Mouse (Mus musculus): ENCODE data around the gene Tmpo. TPM values are rescaled to one million over a fixed set of nuclear protein-coding genes. Genes with fewer than 3 reads are reported as not detected.

The Tmpo gene
- polyA plus RNA-seq, 1 experiment, result 47.5 TPM

DNA sequence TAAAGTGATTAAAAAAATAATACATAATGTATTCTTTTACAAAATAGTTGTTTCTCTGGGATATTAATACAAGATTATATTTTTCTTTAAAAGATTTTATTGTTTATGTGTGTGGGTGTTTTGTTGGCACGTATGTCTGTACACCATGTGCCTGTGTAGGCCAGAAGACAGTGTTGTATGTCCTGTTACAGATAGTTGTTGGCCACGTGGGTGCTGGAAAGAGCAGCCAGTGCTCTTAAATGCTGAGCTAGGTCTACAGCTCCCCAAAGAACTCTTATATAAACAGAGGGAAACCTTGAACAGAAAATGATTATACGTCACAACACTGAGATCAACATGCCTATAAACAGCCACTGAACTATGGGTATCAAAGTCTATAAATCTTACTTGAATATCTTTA is 16.6 kb downstream of the Tmpo start:
- no peak for DNase-seq
- Histone ChIP-seq H3K27me3 (ENCODE audit: control insufficient read depth, insufficient read depth, low read length) (no peaks in the 10 kb centered on the region), H3K4me3 (replicated peaks; ENCODE audit: insufficient read depth, low read depth, low read length) (no peak overlapping the region), H3K4me1 (ENCODE audit: control insufficient read depth, insufficient read depth, low read length) (no peaks in the 10 kb centered on the region; the same call in 1 of the 2 replicates), H3K27ac (ENCODE audit: insufficient read depth, low read length) (no peak overlapping the region)
- WGBS, result 60% methylated on average over 3 of the region's 3 CpGs
- TF ChIP-seq CTCF (IDR thresholded peaks at IDR 0.05; ENCODE audit: borderline replicate concordance, insufficient read depth, low read depth, low read length) (no peak), POLR2A (IDR thresholded peaks at IDR 0.05; ENCODE audit: borderline replicate concordance, insufficient read depth, low read length) (no peak)

DNA sequence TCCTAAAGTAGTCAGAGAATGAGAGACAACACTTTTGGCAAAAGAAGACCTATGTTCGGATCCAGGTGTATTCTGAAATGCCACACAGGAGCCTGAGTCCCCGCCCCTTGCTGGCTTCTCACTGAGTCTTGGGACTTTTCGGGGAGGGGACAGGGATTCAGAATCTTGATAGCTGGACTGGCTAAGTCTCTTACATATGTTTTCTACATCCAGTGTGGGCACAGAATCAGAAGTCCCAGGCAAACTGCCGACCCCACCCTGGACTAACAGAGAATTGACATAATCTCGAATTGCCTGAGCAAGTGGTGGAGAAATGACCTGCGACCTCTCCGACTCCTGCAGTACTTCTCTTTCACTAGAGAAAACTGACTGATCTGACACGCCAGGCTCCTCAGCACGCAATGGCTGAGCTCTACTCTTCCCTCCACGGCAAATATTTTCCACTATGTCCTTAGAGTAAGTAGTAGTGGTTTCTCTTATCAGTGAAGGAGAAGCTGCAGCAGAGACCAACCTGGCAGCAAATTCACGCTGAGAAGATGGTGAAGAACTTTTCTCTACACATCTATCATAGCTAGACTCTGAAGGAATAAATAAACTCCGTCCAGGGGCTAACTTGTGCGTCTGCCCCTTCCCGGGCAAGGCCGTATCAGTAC is 18.5 kb downstream of the Tmpo start:
- H3K4me1 ChIP-seq (ENCODE audit: control insufficient read depth, insufficient read depth, low read length), result no peaks in the 10 kb centered on the region; the same call in 1 of the 2 replicates
- WGBS, result 85% methylated on average over 15 of the region's 15 CpGs
- no peak for DNase-seq
- no peak overlapping the region for H3K27ac ChIP-seq (ENCODE audit: insufficient read depth, low read length)
- H3K4me3 ChIP-seq (replicated peaks; ENCODE audit: insufficient read depth, low read depth, low read length), result no peak overlapping the region
- TF ChIP-seq CTCF (IDR thresholded peaks at IDR 0.05; ENCODE audit: borderline replicate concordance, insufficient read depth, low read depth, low read length) (no peak), POLR2A (IDR thresholded peaks at IDR 0.05; ENCODE audit: borderline replicate concordance, insufficient read depth, low read length) (no peak)
- H3K27me3 ChIP-seq (ENCODE audit: control insufficient read depth, insufficient read depth, low read length), result no peaks in the 10 kb centered on the region

- H3K27me3 ChIP-seq (ENCODE audit: control insufficient read depth, insufficient read depth, low read length), result no peaks in the 10 kb centered on the region
- H3K27ac ChIP-seq (ENCODE audit: insufficient read depth, low read length), result no peak overlapping the region
- no peak overlapping the region for H3K4me3 ChIP-seq (replicated peaks; ENCODE audit: insufficient read depth, low read depth, low read length)
- no peak for DNase-seq
- H3K4me1 ChIP-seq (ENCODE audit: control insufficient read depth, insufficient read depth, low read length), result no peaks in the 10 kb centered on the region
- WGBS, result 90% methylated on average over 11 of the region's 11 CpGs
- TF ChIP-seq POLR2A (IDR thresholded peaks at IDR 0.05; ENCODE audit: borderline replicate concordance, insufficient read depth, low read length) (no peak), CTCF (IDR thresholded peaks at IDR 0.05; ENCODE audit: borderline replicate concordance, insufficient read depth, low read depth, low read length) (no peak)
These were observed 19.0 kb downstream of the Tmpo start for GRCm38 (mm10) chr10:91162077-91162476.

DNA sequence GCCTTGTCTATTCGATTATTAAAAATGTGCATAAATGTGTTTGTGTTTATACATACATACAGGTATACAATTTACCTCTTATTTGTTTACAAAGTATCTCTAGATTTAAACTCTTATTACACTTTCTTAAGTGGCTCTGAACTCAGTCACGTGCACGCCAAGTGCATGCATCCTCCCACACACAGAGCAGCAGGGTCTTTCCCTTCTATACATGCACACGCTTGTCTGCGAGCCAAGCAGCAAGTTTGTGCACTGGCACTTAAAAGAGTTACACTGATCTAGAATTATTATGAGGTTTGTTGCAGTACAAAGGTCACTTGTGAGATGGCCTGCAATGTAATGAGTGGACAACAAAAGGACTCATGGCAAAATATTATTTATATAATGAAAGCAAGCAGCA is 20.1 kb downstream of the Tmpo start:
- DNase-seq, result no peak
- H3K27me3 ChIP-seq (ENCODE audit: control insufficient read depth, insufficient read depth, low read length), result no peaks in the 10 kb centered on the region
- H3K27ac ChIP-seq (ENCODE audit: insufficient read depth, low read length), result no peak overlapping the region
- H3K4me3 ChIP-seq (replicated peaks; ENCODE audit: insufficient read depth, low read depth, low read length), result no peak overlapping the region
- H3K4me1 ChIP-seq (ENCODE audit: control insufficient read depth, insufficient read depth, low read length), result no peaks in the 10 kb centered on the region
- no peak for TF ChIP-seq CTCF (IDR thresholded peaks at IDR 0.05; ENCODE audit: borderline replicate concordance, insufficient read depth, low read depth, low read length)
- TF ChIP-seq POLR2A (IDR thresholded peaks at IDR 0.05; ENCODE audit: borderline replicate concordance, insufficient read depth, low read length), result no peak
- 93% methylated on average over 5 of the region's 5 CpGs for WGBS

- no peak overlapping the region for H3K4me3 ChIP-seq (replicated peaks; ENCODE audit: insufficient read depth, low read depth, low read length)
- H3K27me3 ChIP-seq (ENCODE audit: control insufficient read depth, insufficient read depth, low read length), result no peaks in the 10 kb centered on the region
- 0 out of 2 replicates have a peak, but pooled peaks cover 2% of the 10 kb centered on the region for H3K4me1 ChIP-seq (ENCODE audit: control insufficient read depth, insufficient read depth, low read length)
- no peak for DNase-seq
- H3K27ac ChIP-seq (ENCODE audit: insufficient read depth, low read length), result no peak overlapping the region
- WGBS, result 84% methylated on average over 8 of the region's 8 CpGs
- TF ChIP-seq POLR2A (IDR thresholded peaks at IDR 0.05; ENCODE audit: borderline replicate concordance, insufficient read depth, low read length) (no peak), CTCF (IDR thresholded peaks at IDR 0.05; ENCODE audit: borderline replicate concordance, insufficient read depth, low read depth, low read length) (no peak)
These were observed 22.7 kb downstream of the Tmpo start for GRCm38 (mm10) chr10:91158442-91158841.

- no peaks in the 10 kb centered on the region for H3K27me3 ChIP-seq (ENCODE audit: control insufficient read depth, insufficient read depth, low read length)
- WGBS, result 83% methylated on average over 6 of the region's 6 CpGs
- no peak overlapping the region for H3K4me3 ChIP-seq (replicated peaks; ENCODE audit: insufficient read depth, low read depth, low read length)
- no peak for DNase-seq
- 0 out of 2 replicates have a peak, but pooled peaks cover 2% of the 10 kb centered on the region for H3K4me1 ChIP-seq (ENCODE audit: control insufficient read depth, insufficient read depth, low read length)
- TF ChIP-seq POLR2A (IDR thresholded peaks at IDR 0.05; ENCODE audit: borderline replicate concordance, insufficient read depth, low read length), result no peak
- no peak for TF ChIP-seq CTCF (IDR thresholded peaks at IDR 0.05; ENCODE audit: borderline replicate concordance, insufficient read depth, low read depth, low read length)
- no peak overlapping the region for H3K27ac ChIP-seq (ENCODE audit: insufficient read depth, low read length)
These were observed 24.8 kb downstream of the Tmpo start for GRCm38 (mm10) chr10:91156338-91156737.

- 0 out of 2 replicates have a peak, but pooled peaks cover 2% of the 10 kb centered on the region for H3K4me1 ChIP-seq (ENCODE audit: control insufficient read depth, insufficient read depth, low read length)
- TF ChIP-seq POLR2A (IDR thresholded peaks at IDR 0.05; ENCODE audit: borderline replicate concordance, insufficient read depth, low read length), result no peak
- no peak for TF ChIP-seq CTCF (IDR thresholded peaks at IDR 0.05; ENCODE audit: borderline replicate concordance, insufficient read depth, low read depth, low read length)
- WGBS, result 81% methylated on average over 10 of the region's 10 CpGs
- H3K4me3 ChIP-seq (replicated peaks; ENCODE audit: insufficient read depth, low read depth, low read length), result no peak overlapping the region
- no peak for DNase-seq
- H3K27ac ChIP-seq (ENCODE audit: insufficient read depth, low read length), result no peak overlapping the region
- no peaks in the 10 kb centered on the region for H3K27me3 ChIP-seq (ENCODE audit: control insufficient read depth, insufficient read depth, low read length)
These were observed 27.1 kb downstream of the Tmpo start for GRCm38 (mm10) chr10:91153894-91154503.

DNA sequence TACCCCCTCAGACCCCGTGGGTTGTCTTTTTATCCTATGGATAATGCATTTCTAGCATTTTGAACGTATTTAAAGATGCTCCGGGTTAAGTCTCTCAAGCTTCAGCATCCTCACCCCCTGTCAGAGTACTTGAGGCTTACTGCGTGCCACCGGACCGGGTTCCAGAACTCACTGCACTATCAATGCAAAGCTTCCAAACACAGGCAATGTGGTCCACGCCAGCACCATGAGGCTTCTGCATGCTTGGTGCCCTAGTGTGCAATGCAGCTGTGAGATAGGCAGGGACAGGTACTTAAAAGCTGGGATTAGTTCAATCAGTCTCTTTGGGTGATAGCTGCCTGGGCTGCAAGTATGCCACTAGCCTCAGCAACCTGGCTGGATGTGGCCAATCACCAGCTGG is 35.7 kb downstream of the Tmpo start:
- Histone ChIP-seq H3K4me3 (replicated peaks; ENCODE audit: insufficient read depth, low read depth, low read length) (no peak overlapping the region), H3K27me3 (ENCODE audit: control insufficient read depth, insufficient read depth, low read length) (no peaks in the 10 kb centered on the region; the same call in 1 of the 2 replicates), H3K27ac (ENCODE audit: insufficient read depth, low read length) (no peak overlapping the region), H3K4me1 (ENCODE audit: control insufficient read depth, insufficient read depth, low read length) (no peaks in the 10 kb centered on the region)
- WGBS, result 97% methylated on average over 7 of the region's 7 CpGs
- TF ChIP-seq POLR2A (IDR thresholded peaks at IDR 0.05; ENCODE audit: borderline replicate concordance, insufficient read depth, low read length) (no peak), CTCF (IDR thresholded peaks at IDR 0.05; ENCODE audit: borderline replicate concordance, insufficient read depth, low read depth, low read length) (no peak)
- DNase-seq, result no peak

Data from cerebellum, adult 2 months (tissue).